Mouse (Mus musculus) erythroblast, embryonic 14.5 days (primary cell): ENCODE measurements at regions not wholly inside any gene's neighbourhood (a gene's known extent, or its start where the extent isn't known, plus 50 kb on each side); places are given as distances from the start of the nearest gene placed in this dataset.

Experiments used
- GATA1 ChIP-seq: IDR thresholded peaks from 2 replicates; pipeline ENCODE4 v1.6.1; 2012; ENCODE audit warnings: low read length, inconsistent platforms, mixed read lengths
- TAL1 ChIP-seq: IDR thresholded peaks from 3 replicates; pipeline ENCODE4 v1.6.1; 2012; ENCODE audit warnings: low read length, inconsistent platforms, mixed read lengths

GRCm38 (mm10) chr6:140354082-140354481 is 69.8 kb upstream of the Plekha5 start:
- no peak for TF ChIP-seq TAL1
- no peak for TF ChIP-seq GATA1
